Mouse (Mus musculus) liver, postnatal 0 days (tissue): ENCODE measurements at regions not wholly inside any gene's neighbourhood (a gene's known extent, or its start where the extent isn't known, plus 50 kb on each side); places are given as distances from the start of the nearest gene placed in this dataset.

ENCODE experiments used
- ATAC-seq: fragments of 200-750 bp; cut with Nextera tagmentation; 2 replicates; pipeline ENCODE4 v1.8.0; 2017; ENCODE audit warnings: mild to moderate bottlenecking, moderate library complexity
- DNase-seq: peaks from one replicate; pipeline ENCODE4 v3.0.0-alpha.2; 2016
- H3K27ac ChIP-seq: fragments of 300-500 bp; sonication (generic); 2 replicates; pipeline ENCODE4 v1.5.1; 2014; ENCODE audit warnings: antibody characterized with exemption, moderate library complexity, mild to moderate bottlenecking, low read depth
- H3K27me3 ChIP-seq: fragments of 300-500 bp; sonication (generic); 2 replicates; pipeline ENCODE4 v1.6.1; 2014; ENCODE audit warnings: low read length, control low read depth, mixed read lengths; ENCODE audit not compliant: insufficient read depth
- H3K36me3 ChIP-seq: fragments of 300-500 bp; sonication (generic); replicated peaks from 2 replicates; pipeline ENCODE4 v1.6.1; 2014; ENCODE audit warnings: mild to moderate bottlenecking, control low read depth, low read length, moderate library complexity, mixed read lengths; ENCODE audit not compliant: insufficient read depth
- H3K4me1 ChIP-seq: fragments of 300-500 bp; sonication (generic); 2 replicates; pipeline ENCODE4 v1.6.1; 2014; ENCODE audit warnings: antibody characterized with exemption, mild to moderate bottlenecking, control low read depth; ENCODE audit not compliant: insufficient read depth
- H3K4me2 ChIP-seq: fragments of 300-500 bp; sonication (generic); 2 replicates; pipeline ENCODE4 v1.6.1; 2014; ENCODE audit warnings: low read depth, mild to moderate bottlenecking, low read length, moderate library complexity, mixed read lengths
- H3K4me3 ChIP-seq: fragments of 300-500 bp; sonication (generic); 2 replicates; pipeline ENCODE4 v1.5.1; 2014; ENCODE audit warnings: low read depth, low read length
- H3K9ac ChIP-seq: fragments of 300-500 bp; sonication (generic); replicated peaks from 2 replicates; pipeline ENCODE4 v1.6.1; 2014; ENCODE audit warnings: mild to moderate bottlenecking, moderate library complexity
- H3K9me3 ChIP-seq: fragments of 300-500 bp; sonication (generic); 2 replicates; pipeline ENCODE4 v1.6.1; 2016; ENCODE audit warnings: mild to moderate bottlenecking, control low read depth, low read length, mixed read lengths
- CTCF ChIP-seq: sonication (generic); IDR thresholded peaks from 2 replicates; pipeline ENCODE4 v1.5.1; 2016; ENCODE audit warnings: antibody characterized with exemption, low read depth
- EP300 ChIP-seq: IDR thresholded peaks from 2 replicates; pipeline ENCODE4 v1.6.1; 2016; ENCODE audit warnings: antibody characterized with exemption, low read depth, mild to moderate bottlenecking
- WGBS: fragments of 180-500 bp; shearing (Covaris S2); extraction: QIAGEN DNeasy Blood & Tissue Kit; methylation state at CpG from one replicate; pipeline ENCODE4 v1.1.7; 2014; ENCODE audit not compliant: insufficient replicate concordance; 5-methylcytosine and 5-hydroxymethylcytosine counted together

DNA sequence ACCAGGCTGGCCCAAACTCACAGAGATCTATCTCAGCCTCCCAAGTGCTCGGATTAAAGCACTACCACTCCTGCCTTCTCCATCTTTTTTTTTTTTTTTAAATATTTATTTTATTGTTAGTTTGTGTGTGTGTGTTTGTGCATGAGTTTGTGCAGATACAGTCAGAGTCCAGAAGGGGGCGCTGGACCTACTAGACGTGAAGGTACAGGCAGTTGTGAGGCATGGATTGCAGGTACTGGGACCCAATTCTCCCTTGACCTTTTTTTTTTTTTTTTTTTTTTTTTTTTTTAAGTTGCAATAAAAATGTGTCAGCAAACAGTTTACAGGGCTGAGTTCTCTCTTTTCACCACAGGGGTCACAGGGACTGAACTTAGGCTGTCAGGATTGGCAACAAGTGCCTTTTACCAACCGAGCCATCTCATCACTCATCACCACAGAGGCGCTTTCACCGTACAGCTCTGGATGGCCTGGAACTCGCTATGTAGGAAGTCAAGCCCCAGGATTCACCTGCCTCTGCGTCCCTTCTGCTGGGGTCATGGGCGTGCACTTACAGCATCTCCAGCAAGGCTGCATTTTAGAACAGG, 73.2 kb upstream of the Zfp64 start:
- no peak for ATAC-seq
- Histone ChIP-seq H3K27ac (no peak overlapping the region), H3K36me3 (no peaks in the 10 kb centered on the region), H3K27me3 (no peaks in the 10 kb centered on the region), H3K4me3 (no peak overlapping the region), H3K9me3 (no peaks in the 10 kb centered on the region), H3K9ac (no peak overlapping the region), H3K4me2 (no peak overlapping the region), H3K4me1 (no peaks in the 10 kb centered on the region)
- TF ChIP-seq EP300 (no peak), CTCF (no peak)
- no peak for DNase-seq
- 69% methylated on average over 9 of the region's 9 CpGs for WGBS

GRCm38 (mm10) chr2:169019037-169019436, 63.6 kb upstream of the Zfp64 start:
- H3K36me3 ChIP-seq: no peaks in the 10 kb centered on the region
- no peak overlapping the region for H3K27ac ChIP-seq
- no peak overlapping the region for H3K4me3 ChIP-seq
- no peaks in the 10 kb centered on the region for H3K4me1 ChIP-seq
- H3K9ac ChIP-seq: no peak overlapping the region
- no peaks in the 10 kb centered on the region for H3K27me3 ChIP-seq
- DNase-seq: no peak
- 63% methylated on average over 3 of the region's 3 CpGs for WGBS
- no peak for ATAC-seq
- H3K4me2 ChIP-seq: no peak overlapping the region
- TF ChIP-seq CTCF (no peak), EP300 (no peak)
- 0 out of 2 replicates have a peak, but pooled peaks cover 3% of the 10 kb centered on the region for H3K9me3 ChIP-seq

- no peaks in the 10 kb centered on the region for H3K36me3 ChIP-seq
- no peak for ATAC-seq
- H3K9ac ChIP-seq: no peak overlapping the region
- H3K4me2 ChIP-seq: no peak overlapping the region
- no peaks in the 10 kb centered on the region for H3K4me1 ChIP-seq
- WGBS: 80% methylated on average over 9 of the region's 9 CpGs
- no peak overlapping the region for H3K4me3 ChIP-seq
- no peak for TF ChIP-seq EP300
- no peak for TF ChIP-seq CTCF
- no peaks in the 10 kb centered on the region for H3K27me3 ChIP-seq
- H3K27ac ChIP-seq: no peak overlapping the region
- no peak for DNase-seq
- H3K9me3 ChIP-seq: no peaks in the 10 kb centered on the region
Measured at GRCm38 (mm10) chr2:169010271-169010670, 54.9 kb upstream of the Zfp64 start.

- no peak overlapping the region for H3K27ac ChIP-seq
- TF ChIP-seq CTCF: no peak
- TF ChIP-seq EP300: no peak
- no peaks in the 10 kb centered on the region for H3K4me1 ChIP-seq
- ATAC-seq (no peak), DNase-seq (no peak)
- H3K4me3 ChIP-seq: no peak overlapping the region
- H3K9me3 ChIP-seq: no peaks in the 10 kb centered on the region
- 46% methylated on average over 20 of the region's 20 CpGs for WGBS
- H3K27me3 ChIP-seq: no peaks in the 10 kb centered on the region
- H3K4me2 ChIP-seq: peak overlapping the region; percentile 35; the same call in 1 of the 2 replicates
- no peak overlapping the region for H3K9ac ChIP-seq
- no peaks in the 10 kb centered on the region for H3K36me3 ChIP-seq
Measured at GRCm38 (mm10) chr2:169008756-169009155, 53.4 kb upstream of the Zfp64 start.

DNA sequence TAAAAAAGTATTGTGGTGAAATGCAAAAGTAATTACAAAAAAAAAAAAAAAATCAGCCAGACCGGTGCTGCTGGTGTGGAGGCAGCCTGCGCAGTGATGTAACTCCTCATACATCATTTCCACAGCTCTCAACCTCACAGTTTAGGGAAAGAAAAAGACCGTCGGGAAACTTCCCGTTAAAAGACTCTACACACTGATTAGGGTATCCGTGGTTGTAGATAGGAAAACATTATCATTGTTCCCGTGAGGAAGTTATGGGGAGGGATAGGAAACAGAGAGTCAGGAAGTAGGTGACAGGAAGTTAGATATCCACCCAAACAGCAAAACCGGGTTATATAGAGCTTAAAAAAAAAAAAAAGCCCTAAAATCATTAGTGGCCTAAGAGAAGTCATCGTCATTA, 52.9 kb upstream of the Zfp64 start:
- 0 out of 2 replicates have a peak overlapping the region, but pooled peaks have one; percentile 35 for H3K4me2 ChIP-seq
- 18% methylated on average over 9 of the region's 9 CpGs for WGBS
- DNase-seq: no peak

DNA sequence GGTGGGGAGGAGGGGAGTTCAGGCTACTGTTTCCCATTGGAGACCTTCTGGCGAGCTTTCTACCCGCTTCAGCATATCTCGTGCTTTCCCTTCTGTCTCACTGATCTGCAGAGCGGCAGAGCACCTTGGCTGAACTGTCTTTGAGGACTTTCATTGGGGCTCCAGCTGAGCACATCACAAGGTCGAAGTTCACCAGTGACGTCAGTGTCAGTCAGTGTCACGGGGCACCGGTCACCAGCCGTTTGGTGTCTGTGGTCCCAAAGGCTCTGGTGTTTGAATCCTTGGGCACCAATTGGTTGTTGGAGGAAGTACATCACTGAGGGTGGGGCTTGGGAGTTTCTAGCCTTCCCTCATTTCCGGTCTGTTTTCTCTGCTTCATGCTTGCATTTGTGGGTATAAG, 51.2 kb upstream of the Zfp64 start:
- no peak for ATAC-seq
- Histone ChIP-seq H3K4me1 (no peaks in the 10 kb centered on the region), H3K4me3 (no peak overlapping the region), H3K27me3 (no peaks in the 10 kb centered on the region), H3K27ac (no peak overlapping the region), H3K36me3 (no peaks in the 10 kb centered on the region), H3K4me2 (no peak overlapping the region), H3K9ac (no peak overlapping the region), H3K9me3 (no peaks in the 10 kb centered on the region)
- no peak for DNase-seq
- no peak for TF ChIP-seq CTCF
- no peak for TF ChIP-seq EP300
- WGBS: 64% methylated on average over 10 of the region's 10 CpGs

More for the DNA sequence above, 52.9 kb upstream of the Zfp64 start:
- TF ChIP-seq EP300 (0 out of 2 replicates have a peak, but pooled peaks have one; percentile 28), CTCF (no peak)
- no peaks in the 10 kb centered on the region for H3K9me3 ChIP-seq
- no peak overlapping the region for H3K9ac ChIP-seq
- ATAC-seq: no peak
- H3K27me3 ChIP-seq: no peaks in the 10 kb centered on the region
- H3K4me3 ChIP-seq: no peak overlapping the region
- H3K4me1 ChIP-seq: no peaks in the 10 kb centered on the region
- H3K36me3 ChIP-seq: no peaks in the 10 kb centered on the region
- H3K27ac ChIP-seq: no peak overlapping the region
